Mouse (Mus musculus) right cerebral cortex, postnatal 36 days (tissue): ENCODE measurements around the gene Rgmb.

ENCODE experiments used
- DNase-seq, 2 experiments: peaks; one replicate each; pipeline ENCODE4 v3.0.0; 2022; ENCODE audit warnings: low spot score in 2 of 2, mixed read lengths in 1 of 2

Gene Rgmb

GRCm38 (mm10) chr17:15822376-15822775, 8.5 kb downstream of the Rgmb start:
- no peak for DNase-seq

GRCm38 (mm10) chr17:15821706-15822105, 9.1 kb downstream of the Rgmb start:
- no peak for DNase-seq

GRCm38 (mm10) chr17:15820761-15821160, 10.1 kb downstream of the Rgmb start:
- no peak for DNase-seq

- no peak for DNase-seq
Observed at GRCm38 (mm10) chr17:15820146-15820545, 10.7 kb downstream of the Rgmb start.

- no peak for DNase-seq
Observed at GRCm38 (mm10) chr17:15818372-15818771, 12.5 kb downstream of the Rgmb start.

GRCm38 (mm10) chr17:15817634-15818033, 13.2 kb downstream of the Rgmb start:
- no peak for DNase-seq

- no peak for DNase-seq
Observed at GRCm38 (mm10) chr17:15817096-15817450, 13.8 kb downstream of the Rgmb start.

- DNase-seq, result no peak
Observed at GRCm38 (mm10) chr17:15816379-15817095, 14.3 kb downstream of the Rgmb start.

- DNase-seq, result no peak
Observed at GRCm38 (mm10) chr17:15815312-15816018, 15.4 kb downstream of the Rgmb start.

GRCm38 (mm10) chr17:15813658-15814212, 17.1 kb downstream of the Rgmb start:
- no peak for DNase-seq

GRCm38 (mm10) chr17:15812136-15812778, 18.6 kb downstream of the Rgmb start:
- DNase-seq, result no peak

GRCm38 (mm10) chr17:15809949-15810348, 20.9 kb downstream of the Rgmb start:
- DNase-seq, result no peak

- no peak for DNase-seq
Observed at GRCm38 (mm10) chr17:15808468-15809374, 22.1 kb downstream of the Rgmb start.

GRCm38 (mm10) chr17:15808015-15808414, 22.8 kb downstream of the Rgmb start:
- no peak for DNase-seq

GRCm38 (mm10) chr17:15807295-15807984, 23.4 kb downstream of the Rgmb start:
- no peak for DNase-seq

GRCm38 (mm10) chr17:15804008-15804812, 26.6 kb downstream of the Rgmb start:
- no peak for DNase-seq

GRCm38 (mm10) chr17:15799195-15799793, 31.5 kb downstream of the Rgmb start:
- no peak for DNase-seq

GRCm38 (mm10) chr17:15790716-15791115, 40.1 kb downstream of the Rgmb start:
- no peak for DNase-seq

GRCm38 (mm10) chr17:15787036-15787435, 43.8 kb downstream of the Rgmb start:
- DNase-seq, result no peak

- DNase-seq, result no peak
Observed at GRCm38 (mm10) chr17:15777979-15778378, 52.9 kb downstream of the Rgmb start.
